Mouse (Mus musculus) frontal cortex, adult 2 months (tissue): ENCODE measurements around the gene Pias1. TPM values are rescaled to one million over a fixed set of nuclear protein-coding genes. Genes with fewer than 3 reads are reported as not detected.
"Not testable (repeated sequence)": the region's sequence is repeated elsewhere in the genome, so short reads cannot be mapped to it uniquely, and the experiment has no call there.

Experiments
- DNase-seq, 2 experiments: peaks; one replicate each; pipeline ENCODE4 v3.0.0; 2022; ENCODE audit warnings: low spot score in 1 of 2; ENCODE audit errors: extremely low spot score in 1 of 2
- polyA plus RNA-seq: library from polyadenylated mRNA; depleted of rRNA; stranded (reverse); fragments of >200 nt; gene quantifications from 2 replicates; pipeline ENCODE4 v1.2.3, GENCODE M21; 2012

Gene Pias1
- polyA plus RNA-seq, 1 experiment: 32.7 TPM

DNA sequence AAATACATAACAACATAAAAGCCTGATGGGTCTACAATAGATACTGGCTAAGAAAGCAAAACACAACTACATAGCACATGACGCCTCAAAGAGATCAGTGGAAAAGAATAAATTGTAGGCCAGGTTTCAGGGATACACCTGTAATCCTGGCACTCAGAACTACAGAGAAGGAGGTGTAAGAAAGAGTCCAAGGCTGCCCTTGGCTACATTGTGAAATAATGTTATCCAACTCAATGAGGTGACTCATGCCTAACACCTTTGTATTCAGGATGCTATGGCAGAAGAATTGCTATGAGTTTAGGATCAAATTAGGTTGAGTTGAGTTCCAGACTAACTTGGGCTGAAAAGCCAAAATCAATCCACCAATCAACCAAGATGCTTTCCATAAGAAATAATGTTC lies 43.7 kb downstream of the Pias1 start:
- DNase-seq: no peak

DNA sequence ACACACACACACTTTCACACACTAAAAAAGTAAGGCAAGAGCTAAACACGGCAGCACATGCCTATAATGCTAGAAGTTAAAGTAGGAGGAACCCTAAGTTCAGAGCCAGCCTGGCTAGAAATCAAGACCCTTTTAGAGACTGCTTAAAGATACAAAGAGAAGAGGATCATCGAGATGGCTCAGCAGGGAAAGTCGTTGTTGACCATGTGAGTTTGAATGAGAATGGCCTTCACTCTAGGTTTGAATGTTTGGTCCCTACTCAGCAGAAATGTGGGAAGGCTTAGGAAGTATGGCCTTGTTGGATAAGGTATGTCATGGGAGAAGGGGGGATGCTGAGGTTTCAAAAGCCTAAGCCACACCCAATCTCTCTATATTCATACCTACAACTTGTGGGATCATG lies 46.8 kb downstream of the Pias1 start:
- no peak for DNase-seq

- peak in 1 of 2 experiments; percentile 23 for DNase-seq
Observed at GRCm38 (mm10) chr9:62935854-62936253, 51.9 kb downstream of the Pias1 start.

DNA sequence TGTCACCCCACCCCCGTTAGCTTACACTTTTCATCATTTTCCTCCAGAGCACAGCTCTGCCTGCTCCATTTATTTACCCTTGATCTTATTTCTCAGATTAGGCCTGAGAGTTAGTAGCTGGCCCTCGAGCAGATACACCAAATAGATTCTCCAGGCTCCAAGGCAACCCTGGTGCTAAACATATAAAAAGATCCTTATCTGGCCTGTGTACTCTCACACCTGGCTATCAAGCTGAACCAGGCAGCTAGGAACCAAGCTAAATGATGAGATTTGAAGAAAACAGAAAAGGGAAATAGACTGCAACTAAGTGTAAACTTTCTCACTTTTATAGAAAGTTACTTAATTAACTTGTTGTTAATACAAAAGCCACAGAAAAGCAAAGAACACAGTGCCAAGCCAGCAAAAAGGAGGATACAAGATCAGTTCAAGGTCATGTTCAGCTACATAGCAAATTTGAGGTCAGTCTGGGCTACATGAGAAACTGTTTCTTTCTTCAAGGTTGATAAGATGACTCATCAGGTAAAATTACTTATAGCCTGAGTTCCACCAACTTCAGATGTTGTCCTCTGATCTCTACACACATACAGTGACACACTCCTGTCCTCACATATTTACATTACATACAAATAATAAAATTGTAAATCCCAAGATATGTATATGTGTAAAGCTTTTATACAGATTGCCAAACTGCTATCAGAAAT lies 52.9 kb downstream of the Pias1 start:
- DNase-seq: no peak

GRCm38 (mm10) chr9:62932575-62933339 lies 55.0 kb downstream of the Pias1 start:
- no peak for DNase-seq

DNA sequence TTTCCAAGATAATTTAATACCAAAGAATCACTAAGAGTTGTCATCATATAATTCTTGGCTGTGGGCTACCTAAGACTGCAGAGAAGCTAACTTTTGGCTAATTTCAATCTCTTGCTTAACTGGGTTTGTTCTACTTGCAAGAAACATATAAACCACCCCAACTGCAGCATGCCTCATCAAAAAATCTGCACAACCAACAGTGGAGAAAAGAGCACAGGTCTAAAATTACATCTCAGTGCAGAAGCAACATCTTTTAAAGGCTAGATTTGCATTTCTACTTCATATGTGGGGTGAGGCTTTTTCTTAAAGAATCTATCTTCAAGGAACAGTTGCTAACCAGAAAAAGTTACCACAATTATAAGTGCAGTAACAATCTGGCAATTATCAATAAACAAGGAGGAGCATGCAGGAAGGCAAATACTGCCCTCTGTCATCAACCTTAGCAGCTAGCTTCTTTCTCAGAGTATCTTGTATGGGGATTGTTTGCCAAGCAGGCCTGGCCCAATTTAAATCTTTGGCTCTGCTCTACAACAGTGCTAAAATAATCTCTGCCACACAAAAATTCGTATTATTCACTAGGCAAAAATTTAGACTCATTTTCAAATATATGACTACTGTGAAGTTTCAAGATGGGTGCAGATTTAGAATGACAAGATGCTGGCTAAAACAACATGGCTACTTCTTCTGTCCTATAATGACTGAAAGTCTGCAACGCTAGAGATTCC lies 62.7 kb downstream of the Pias1 start:
- peak; percentile 46 to 53 for DNase-seq

- DNase-seq: no peak
Observed at GRCm38 (mm10) chr9:62920877-62921276, 66.8 kb downstream of the Pias1 start.

DNA sequence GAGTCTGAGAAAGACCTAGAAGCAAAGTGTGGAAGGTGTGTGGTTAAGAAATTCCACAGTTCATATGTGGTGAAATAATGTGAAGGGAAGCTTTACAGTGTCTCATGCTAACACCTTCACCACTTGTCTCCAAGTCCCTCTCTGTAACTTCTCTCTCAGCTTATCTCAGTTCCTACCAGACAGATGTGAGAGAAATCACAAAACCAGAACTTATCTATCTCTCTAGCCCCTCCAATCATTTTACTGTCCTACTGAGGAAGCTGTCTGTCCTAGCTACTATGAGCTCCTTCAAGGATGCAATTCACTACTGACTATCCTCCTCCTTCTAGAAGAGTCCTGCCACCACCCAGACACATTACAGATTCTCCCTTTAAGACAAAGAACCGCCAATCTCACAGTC lies 70.7 kb downstream of the Pias1 start:
- no peak for DNase-seq

DNA sequence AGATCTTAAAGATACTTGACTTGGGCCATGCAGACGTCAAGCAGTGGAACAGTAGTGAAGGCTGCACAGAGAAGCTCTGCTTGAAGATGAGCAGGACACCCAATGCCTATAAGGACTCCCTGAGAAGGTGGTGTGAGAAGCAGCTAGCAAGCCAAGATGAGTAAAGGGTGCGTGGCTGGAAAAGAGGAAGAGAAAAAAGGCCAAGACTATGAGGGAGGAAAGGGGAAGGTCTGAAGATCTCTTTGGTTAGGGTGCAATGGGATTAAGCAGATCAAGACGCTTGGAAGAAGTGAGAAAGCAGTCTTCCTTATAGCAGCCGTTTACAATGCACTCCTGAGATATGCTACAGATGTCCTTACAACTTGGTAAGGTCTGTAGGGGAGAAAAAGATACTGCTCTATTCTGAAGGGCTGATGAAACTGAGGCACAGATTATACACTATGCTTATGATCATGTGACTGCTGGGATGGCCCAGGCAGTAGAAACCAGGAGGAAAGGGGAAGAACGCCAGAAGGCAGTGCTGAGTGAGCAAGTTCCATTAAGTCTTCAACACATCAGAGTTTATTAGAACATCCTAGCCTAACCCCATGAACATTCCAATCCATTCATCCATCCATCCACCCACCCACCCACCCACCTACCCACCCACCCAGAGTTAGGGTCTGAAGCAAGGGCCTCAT lies 74.2 kb downstream of the Pias1 start:
- DNase-seq: no peak

GRCm38 (mm10) chr9:62905039-62905438 lies 82.7 kb downstream of the Pias1 start:
- peak in 1 of 2 experiments; percentile 44 for DNase-seq

- no peak for DNase-seq
Observed at GRCm38 (mm10) chr9:62903841-62904240, 83.9 kb downstream of the Pias1 start.

- no peak for DNase-seq
Observed at GRCm38 (mm10) chr9:62901736-62902135, 86.0 kb downstream of the Pias1 start.

- DNase-seq: no peak
Observed at GRCm38 (mm10) chr9:62894486-62894885, 93.2 kb downstream of the Pias1 start.

GRCm38 (mm10) chr9:62881871-62882270 lies 105.9 kb downstream of the Pias1 start:
- no peak for DNase-seq

- no peak for DNase-seq
Observed at GRCm38 (mm10) chr9:62877825-62878224, 109.9 kb downstream of the Pias1 start.

- DNase-seq: no peak
Observed at GRCm38 (mm10) chr9:62876966-62877616, 110.6 kb downstream of the Pias1 start.

- no peak for DNase-seq
Observed at GRCm38 (mm10) chr9:62870728-62871127, 117.0 kb downstream of the Pias1 start.

- DNase-seq: not testable (repeated sequence)
Observed at GRCm38 (mm10) chr9:62869236-62869635, 118.5 kb downstream of the Pias1 start.

GRCm38 (mm10) chr9:62860866-62861265 lies 126.9 kb downstream of the Pias1 start:
- no peak for DNase-seq

DNA sequence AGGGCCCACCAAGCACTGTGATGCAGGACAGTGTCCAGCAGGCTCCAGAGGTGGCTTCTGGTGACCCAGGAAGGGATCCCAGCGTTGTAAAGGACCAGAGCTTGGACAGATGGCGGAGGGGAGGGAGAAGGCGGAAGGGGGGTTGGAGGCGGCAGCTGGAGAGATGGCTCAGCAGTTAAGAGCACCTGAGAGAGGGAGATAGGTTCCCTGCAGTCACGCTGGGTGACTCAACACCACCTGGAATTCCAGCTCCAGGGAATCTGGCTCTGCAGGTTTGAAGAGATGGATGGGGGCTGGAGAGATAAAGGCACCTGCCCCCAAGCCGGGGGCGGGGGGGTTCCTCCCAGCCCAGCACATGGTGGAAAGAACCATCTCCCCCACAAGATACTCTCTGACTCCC lies 127.6 kb downstream of the Pias1 start:
- DNase-seq: not testable (repeated sequence)
